Mouse (Mus musculus) retina, postnatal 1 day (tissue): ENCODE measurements around the gene Psmg1.
"Not testable (repeated sequence)": the region's sequence is repeated elsewhere in the genome, so short reads cannot be mapped to it uniquely, and the experiment has no call there.

Experiments used
- DNase-seq: peaks from one replicate; pipeline ENCODE4 v3.0.0-alpha.2; 2012

Psmg1 gene

GRCm38 (mm10) chr16:95990462-95991121 is at the start of gene Psmg1:
Gene Psmg1 (minus strand): TSS chr16:95990960.
- DNase-seq = peak; percentile 97

GRCm38 (mm10) chr16:96039538-96039937 is 48.8 kb upstream of the Psmg1 start:
- DNase-seq = no peak

- DNase-seq = no peak
Measured at GRCm38 (mm10) chr16:96034473-96034872, 43.7 kb upstream of the Psmg1 start.

- no peak for DNase-seq
Measured at GRCm38 (mm10) chr16:96032368-96033043, 41.7 kb upstream of the Psmg1 start.

GRCm38 (mm10) chr16:96030476-96031102 is 39.8 kb upstream of the Psmg1 start:
- peak; percentile 18 for DNase-seq

GRCm38 (mm10) chr16:96026256-96026655 is 35.5 kb upstream of the Psmg1 start:
- DNase-seq = no peak

- DNase-seq = no peak
Measured at GRCm38 (mm10) chr16:96025244-96025643, 34.5 kb upstream of the Psmg1 start.

- DNase-seq = no peak
Measured at GRCm38 (mm10) chr16:96021045-96021444, 30.3 kb upstream of the Psmg1 start.

- not testable (repeated sequence) for DNase-seq
Measured at GRCm38 (mm10) chr16:96009124-96009523, 18.4 kb upstream of the Psmg1 start.

GRCm38 (mm10) chr16:96004278-96004677 is 13.5 kb upstream of the Psmg1 start:
- not testable (repeated sequence) for DNase-seq

- peak; percentile 23 for DNase-seq
Measured at GRCm38 (mm10) chr16:95999291-95999690, 8.5 kb upstream of the Psmg1 start.

GRCm38 (mm10) chr16:95996156-95996555 is 5.4 kb upstream of the Psmg1 start:
- DNase-seq = no peak

GRCm38 (mm10) chr16:95994576-95994975 is 3.8 kb upstream of the Psmg1 start:
- not testable (repeated sequence) for DNase-seq

- no peak for DNase-seq
Measured at GRCm38 (mm10) chr16:95992596-95992995, 1.8 kb upstream of the Psmg1 start.

- peak; percentile 23 for DNase-seq
Measured at GRCm38 (mm10) chr16:95991122-95991900, 551 bp upstream of the Psmg1 start.

- DNase-seq = no peak
Measured at GRCm38 (mm10) chr16:95984911-95985310, 5.8 kb downstream of the Psmg1 start.

GRCm38 (mm10) chr16:95983601-95984000 is 7.2 kb downstream of the Psmg1 start:
- peak; percentile 60 for DNase-seq

- DNase-seq = no peak
Measured at GRCm38 (mm10) chr16:95970841-95971240, 19.9 kb downstream of the Psmg1 start.

GRCm38 (mm10) chr16:95967455-95967854 is 23.3 kb downstream of the Psmg1 start:
- DNase-seq = no peak

GRCm38 (mm10) chr16:95964427-95965023 is 26.2 kb downstream of the Psmg1 start:
- DNase-seq = peak; percentile 66

GRCm38 (mm10) chr16:95961484-95961883 is 29.3 kb downstream of the Psmg1 start:
- DNase-seq = not testable (repeated sequence)

GRCm38 (mm10) chr16:95960689-95961088 is 30.1 kb downstream of the Psmg1 start:
- not testable (repeated sequence) for DNase-seq

GRCm38 (mm10) chr16:95958080-95958479 is 32.7 kb downstream of the Psmg1 start:
- no peak for DNase-seq
